Mouse (Mus musculus) embryonic facial prominence, embryonic 10.5 days (tissue): ENCODE results near the gene Plcb1. TPM values are rescaled to one million over a fixed set of nuclear protein-coding genes. Genes with fewer than 3 reads are reported as not detected.

ENCODE experiments used
- DNase-seq: peaks from one replicate; pipeline ENCODE4 v3.0.0-alpha.2; 2017; ENCODE audit warnings: low spot score
- H3K27ac ChIP-seq: fragments of 300-500 bp; sonication (generic); replicated peaks from 2 replicates; pipeline ENCODE4 v1.5.1; 2016; ENCODE audit warnings: mild to moderate bottlenecking
- H3K27me3 ChIP-seq: fragments of 300-500 bp; sonication (generic); replicated peaks from 2 replicates; pipeline ENCODE4 v1.6.1; 2016; ENCODE audit warnings: low read depth, mild to moderate bottlenecking; ENCODE audit not compliant: poor library complexity, severe bottlenecking
- H3K36me3 ChIP-seq: fragments of 300-500 bp; sonication (generic); replicated peaks from 2 replicates; pipeline ENCODE4 v1.6.1; 2016; ENCODE audit warnings: mild to moderate bottlenecking, moderate library complexity
- H3K4me1 ChIP-seq: fragments of 300-500 bp; sonication (generic); 2 replicates; pipeline ENCODE4 v1.6.1; 2016
- H3K4me3 ChIP-seq: fragments of 300-500 bp; sonication (generic); 2 replicates; pipeline ENCODE4 v1.5.1; 2016; ENCODE audit warnings: mild to moderate bottlenecking, moderate library complexity
- H3K9me3 ChIP-seq: fragments of 300-500 bp; sonication (generic); 2 replicates; pipeline ENCODE4 v1.6.1; 2016; ENCODE audit warnings: mild to moderate bottlenecking
- WGBS: fragments of 180-500 bp; shearing (Covaris S2); methylation state at CpG from one replicate; pipeline ENCODE4 v1.1.7; 2016; 5-methylcytosine and 5-hydroxymethylcytosine counted together
- polyA plus RNA-seq: library from polyadenylated mRNA; unstranded; fragments of >200 nt; fragmentation: Nextera tagmentation; extraction: Ambion mirVana; gene quantifications from 2 replicates; pipeline ENCODE4 v1.2.1, GENCODE M21; 2016

Plcb1 gene
- polyA plus RNA-seq, 1 experiment from 2014 or later, result 6.0 TPM

- Histone ChIP-seq H3K9me3 (no peaks in the 10 kb centered on the region), H3K4me1 (no peaks in the 10 kb centered on the region), H3K27me3 (no peaks in the 10 kb centered on the region), H3K27ac (no peak overlapping the region), H3K36me3 (no peaks in the 10 kb centered on the region), H3K4me3 (no peak overlapping the region)
- WGBS, result 69% methylated on average over 1 of the region's 1 CpGs
- no peak for DNase-seq
Measured at GRCm38 (mm10) chr2:135454455-135454854, 668.6 kb downstream of the Plcb1 start.

- no peak overlapping the region for H3K27ac ChIP-seq
- no peak for DNase-seq
- 79% methylated on average over 4 of the region's 4 CpGs for WGBS
Measured at GRCm38 (mm10) chr2:135467895-135468294, 682.0 kb downstream of the Plcb1 start.

GRCm38 (mm10) chr2:135474107-135474506, 688.2 kb downstream of the Plcb1 start:
- 83% methylated on average over 4 of the region's 4 CpGs for WGBS

More at GRCm38 (mm10) chr2:135467895-135468294, 682.0 kb downstream of the Plcb1 start:
- Histone ChIP-seq H3K9me3 (no peaks in the 10 kb centered on the region), H3K4me3 (no peak overlapping the region), H3K27me3 (no peaks in the 10 kb centered on the region), H3K4me1 (0 out of 2 replicates have a peak, but pooled peaks cover 3% of the 10 kb centered on the region), H3K36me3 (no peaks in the 10 kb centered on the region)

GRCm38 (mm10) chr2:135485248-135485647, 699.4 kb downstream of the Plcb1 start:
- H3K9me3 ChIP-seq, result no peaks in the 10 kb centered on the region
- 0 out of 2 replicates have a peak overlapping the region, but pooled peaks have one; percentile 51 for H3K27ac ChIP-seq
- peaks cover 32% of the 10 kb centered on the region for H3K4me1 ChIP-seq
- DNase-seq, result no peak
- no peaks in the 10 kb centered on the region for H3K27me3 ChIP-seq
- no peaks in the 10 kb centered on the region for H3K36me3 ChIP-seq
- 40% methylated on average over 2 of the region's 2 CpGs for WGBS
- H3K4me3 ChIP-seq, result no peak overlapping the region

More at GRCm38 (mm10) chr2:135474107-135474506, 688.2 kb downstream of the Plcb1 start:
- Histone ChIP-seq H3K4me1 (no peaks in the 10 kb centered on the region), H3K36me3 (no peaks in the 10 kb centered on the region), H3K27ac (no peak overlapping the region), H3K9me3 (no peaks in the 10 kb centered on the region), H3K27me3 (no peaks in the 10 kb centered on the region), H3K4me3 (no peak overlapping the region)
- DNase-seq, result no peak

- DNase-seq, result no peak
- no peaks in the 10 kb centered on the region for H3K9me3 ChIP-seq
- H3K4me3 ChIP-seq, result no peak overlapping the region
- H3K4me1 ChIP-seq, result peaks cover 34% of the 10 kb centered on the region
- no peaks in the 10 kb centered on the region for H3K27me3 ChIP-seq
- H3K27ac ChIP-seq, result no peak overlapping the region
- WGBS, result 86% methylated on average over 2 of the region's 2 CpGs
- H3K36me3 ChIP-seq, result no peaks in the 10 kb centered on the region
Measured at GRCm38 (mm10) chr2:135488277-135488676, 702.4 kb downstream of the Plcb1 start.

- no peaks in the 10 kb centered on the region for H3K9me3 ChIP-seq
- WGBS, result 79% methylated on average over 2 of the region's 2 CpGs
- peaks cover 32% of the 10 kb centered on the region for H3K4me1 ChIP-seq
- H3K27me3 ChIP-seq, result no peaks in the 10 kb centered on the region
- H3K4me3 ChIP-seq, result no peak overlapping the region
- no peaks in the 10 kb centered on the region for H3K36me3 ChIP-seq
- no peak for DNase-seq
- H3K27ac ChIP-seq, result no peak overlapping the region
Measured at GRCm38 (mm10) chr2:135489127-135489526, 703.3 kb downstream of the Plcb1 start.

- Histone ChIP-seq H3K27ac (no peak overlapping the region), H3K36me3 (no peaks in the 10 kb centered on the region), H3K4me3 (no peak overlapping the region), H3K9me3 (no peaks in the 10 kb centered on the region), H3K4me1 (peaks cover 7% of the 10 kb centered on the region; the same call in 1 of the 2 replicates), H3K27me3 (no peaks in the 10 kb centered on the region)
- no peak for DNase-seq
- WGBS, result 74% methylated on average over 9 of the region's 9 CpGs
Measured at GRCm38 (mm10) chr2:135492777-135493176, 706.9 kb downstream of the Plcb1 start.

- Histone ChIP-seq H3K27ac (no peak overlapping the region), H3K4me3 (no peak overlapping the region), H3K9me3 (no peaks in the 10 kb centered on the region), H3K36me3 (no peaks in the 10 kb centered on the region), H3K4me1 (0 out of 2 replicates have a peak, but pooled peaks cover 5% of the 10 kb centered on the region), H3K27me3 (no peaks in the 10 kb centered on the region)
- DNase-seq, result no peak
- WGBS, result 41% methylated on average over 3 of the region's 3 CpGs
Measured at GRCm38 (mm10) chr2:135496553-135496952, 710.7 kb downstream of the Plcb1 start.

- H3K27me3 ChIP-seq, result no peaks in the 10 kb centered on the region
Measured at GRCm38 (mm10) chr2:135497251-135497650, 711.4 kb downstream of the Plcb1 start.

GRCm38 (mm10) chr2:135500872-135501271, 715.0 kb downstream of the Plcb1 start:
- H3K9me3 ChIP-seq, result no peaks in the 10 kb centered on the region
- WGBS, result 73% methylated on average over 2 of the region's 2 CpGs
- H3K27ac ChIP-seq, result no peak overlapping the region
- 0 out of 2 replicates have a peak, but pooled peaks cover 3% of the 10 kb centered on the region for H3K4me1 ChIP-seq
- H3K4me3 ChIP-seq, result no peak overlapping the region
- DNase-seq, result no peak
- no peaks in the 10 kb centered on the region for H3K27me3 ChIP-seq
- no peaks in the 10 kb centered on the region for H3K36me3 ChIP-seq

More at GRCm38 (mm10) chr2:135497251-135497650, 711.4 kb downstream of the Plcb1 start:
- 85% methylated on average over 2 of the region's 2 CpGs for WGBS
- no peaks in the 10 kb centered on the region for H3K36me3 ChIP-seq
- no peak overlapping the region for H3K4me3 ChIP-seq
- H3K27ac ChIP-seq, result no peak overlapping the region
- no peaks in the 10 kb centered on the region for H3K9me3 ChIP-seq
- DNase-seq, result no peak
- H3K4me1 ChIP-seq, result 0 out of 2 replicates have a peak, but pooled peaks cover 5% of the 10 kb centered on the region

GRCm38 (mm10) chr2:135503328-135503997, 717.6 kb downstream of the Plcb1 start:
- Histone ChIP-seq H3K36me3 (no peaks in the 10 kb centered on the region), H3K4me1 (no peaks in the 10 kb centered on the region), H3K27me3 (no peaks in the 10 kb centered on the region), H3K27ac (no peak overlapping the region), H3K4me3 (no peak overlapping the region), H3K9me3 (no peaks in the 10 kb centered on the region)
- no peak for DNase-seq
- WGBS, result 88% methylated on average over 4 of the region's 4 CpGs

GRCm38 (mm10) chr2:135503998-135504354, 718.1 kb downstream of the Plcb1 start:
- DNase-seq, result no peak
- H3K27me3 ChIP-seq, result no peaks in the 10 kb centered on the region
- no peaks in the 10 kb centered on the region for H3K36me3 ChIP-seq
- H3K9me3 ChIP-seq, result no peaks in the 10 kb centered on the region
- H3K27ac ChIP-seq, result no peak overlapping the region
- H3K4me1 ChIP-seq, result no peaks in the 10 kb centered on the region
- H3K4me3 ChIP-seq, result no peak overlapping the region

- Histone ChIP-seq H3K4me3 (no peak overlapping the region), H3K4me1 (no peaks in the 10 kb centered on the region), H3K36me3 (no peaks in the 10 kb centered on the region), H3K27me3 (no peaks in the 10 kb centered on the region), H3K9me3 (no peaks in the 10 kb centered on the region), H3K27ac (no peak overlapping the region)
- no peak for DNase-seq
- 80% methylated on average over 1 of the region's 1 CpGs for WGBS
Measured at GRCm38 (mm10) chr2:135507111-135507510, 721.2 kb downstream of the Plcb1 start.
